Mouse (Mus musculus): ENCODE measurements around the gene Glp2r.

Gene Glp2r

DNA sequence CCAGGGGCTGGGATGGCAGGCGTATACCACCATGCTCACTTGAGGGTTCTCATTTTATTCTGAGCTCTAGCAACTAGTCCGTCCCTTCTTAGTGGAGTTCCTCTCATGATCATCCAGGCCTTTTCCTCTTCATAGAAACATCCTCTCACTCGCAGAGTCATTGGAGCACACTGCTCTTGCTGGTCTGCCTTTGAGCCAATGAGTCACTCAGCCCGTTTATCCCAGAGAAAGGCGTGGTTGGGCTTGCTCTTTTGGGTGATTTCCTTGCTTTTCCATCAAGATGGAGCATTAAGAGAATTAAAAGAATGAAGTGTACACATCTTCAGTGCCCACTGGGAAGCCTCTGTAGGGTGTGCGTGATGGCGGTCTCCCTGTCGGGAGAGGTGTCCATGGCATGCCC is 109.5 kb downstream of the Glp2r start:
- DNase-seq (ENCODE audit: low spot score), result no peak

DNA sequence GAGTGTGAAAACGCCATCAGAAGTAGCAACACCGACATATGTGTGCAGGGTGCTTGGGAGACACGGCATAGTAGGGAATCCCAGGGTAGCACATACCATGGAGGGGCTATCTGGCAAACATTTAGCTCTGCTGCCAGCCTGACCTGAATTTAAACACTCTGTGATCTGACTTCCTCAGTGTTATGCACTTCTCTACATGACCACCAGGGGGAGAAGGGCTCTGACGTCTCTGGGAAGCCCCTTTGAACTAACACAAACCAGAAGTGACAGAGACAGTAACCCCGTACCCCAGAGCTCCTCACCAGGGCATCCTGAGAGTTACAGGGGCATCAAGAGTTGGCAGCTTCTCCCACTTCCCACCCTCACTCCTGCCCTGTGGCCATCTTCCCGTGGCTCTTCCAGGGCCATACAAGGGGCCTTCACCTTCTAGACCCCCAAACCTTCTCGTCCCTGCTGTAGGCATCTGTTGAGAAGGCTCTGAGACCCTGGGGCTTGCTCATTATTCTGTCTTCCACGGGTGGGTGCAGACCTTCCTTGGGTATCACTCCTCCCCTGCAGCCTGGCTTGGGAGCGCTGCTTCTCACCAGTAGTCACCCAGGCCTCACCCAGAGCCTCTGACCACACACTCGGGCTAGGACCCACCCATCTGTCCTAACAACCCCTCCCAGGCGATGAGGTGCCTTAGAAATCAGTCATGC is 113.1 kb downstream of the Glp2r start:
- DNase-seq (ENCODE audit: low spot score), result no peak

- no peak for DNase-seq (ENCODE audit: low spot score)
These were observed 114.1 kb downstream of the Glp2r start for GRCm38 (mm10) chr11:67656811-67657210.

DNA sequence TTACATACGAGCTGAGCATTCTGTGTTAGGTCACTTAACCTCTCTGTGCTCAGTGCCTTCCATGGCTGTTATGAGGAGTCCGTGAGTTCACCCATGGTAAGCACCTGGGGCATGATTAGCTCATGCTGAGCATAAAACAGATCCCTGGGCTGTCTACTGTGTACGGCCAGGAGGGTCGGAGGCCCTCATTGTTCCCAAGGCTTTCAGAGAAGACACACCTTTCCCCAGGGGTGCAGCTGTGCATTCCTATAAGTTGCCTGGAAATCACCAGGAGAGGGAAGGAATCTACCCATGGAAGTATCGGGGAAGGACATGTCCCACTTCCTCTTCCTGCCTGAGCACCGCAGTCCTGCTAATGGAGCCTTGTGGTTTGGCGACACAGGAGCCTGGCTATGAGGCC is 114.6 kb downstream of the Glp2r start:
- no peak for DNase-seq (ENCODE audit: low spot score)

DNA sequence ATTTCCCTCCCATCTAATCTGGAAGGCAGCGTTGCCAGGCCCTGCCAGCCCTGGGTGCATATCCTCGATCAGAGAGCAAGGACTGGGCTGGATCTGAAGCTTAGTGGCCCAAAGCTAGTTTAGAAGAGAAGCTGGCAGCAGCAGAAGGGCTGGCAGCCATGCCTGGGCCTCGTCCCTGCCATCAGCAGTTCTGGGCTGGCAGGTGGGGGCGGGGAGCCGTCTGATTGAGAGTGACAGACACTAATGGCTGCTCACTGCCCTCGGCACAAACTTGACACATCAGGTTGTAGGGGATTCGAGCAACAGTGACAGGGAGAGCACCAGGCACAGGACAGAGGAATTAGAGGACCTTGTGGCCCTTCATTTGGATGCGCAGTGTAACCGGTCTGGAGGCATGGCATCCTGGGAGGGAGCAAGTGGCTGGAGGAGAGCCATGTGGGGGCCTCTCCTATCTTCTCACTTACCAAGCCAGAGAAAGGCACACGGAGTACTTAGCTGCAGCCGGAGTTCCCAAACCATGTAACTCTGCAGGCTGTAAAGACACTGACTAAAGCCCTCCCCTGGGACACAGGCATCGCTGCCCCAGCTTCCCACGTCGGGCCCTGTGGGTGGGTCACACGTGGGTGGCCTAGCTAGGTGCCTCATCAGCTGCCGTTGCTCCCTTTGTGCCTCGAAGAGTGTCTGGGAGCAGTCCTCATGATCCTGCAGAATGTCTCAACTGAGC is 115.6 kb downstream of the Glp2r start:
- peak; percentile 62 for DNase-seq (ENCODE audit: low spot score)

DNA sequence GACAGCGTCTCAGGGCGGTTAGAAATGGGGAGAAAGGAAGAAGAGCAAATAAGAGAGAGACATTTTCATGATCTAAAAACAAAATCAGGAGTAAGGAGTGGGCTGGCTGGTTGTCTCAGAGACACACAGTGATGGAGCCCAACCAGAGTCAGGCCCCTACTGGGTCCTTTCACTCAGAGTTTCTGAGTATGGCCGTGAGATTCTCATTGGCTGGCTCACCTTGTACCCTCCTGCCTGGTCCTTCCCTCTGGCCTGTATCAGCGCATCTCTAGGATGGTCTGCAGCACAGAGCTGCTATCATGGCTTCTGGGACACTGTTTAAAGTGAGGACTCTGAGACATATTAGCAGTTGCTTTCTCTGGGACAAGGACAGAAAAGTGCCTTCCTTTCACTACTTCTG is 116.4 kb downstream of the Glp2r start:
- DNase-seq (ENCODE audit: low spot score), result no peak

DNA sequence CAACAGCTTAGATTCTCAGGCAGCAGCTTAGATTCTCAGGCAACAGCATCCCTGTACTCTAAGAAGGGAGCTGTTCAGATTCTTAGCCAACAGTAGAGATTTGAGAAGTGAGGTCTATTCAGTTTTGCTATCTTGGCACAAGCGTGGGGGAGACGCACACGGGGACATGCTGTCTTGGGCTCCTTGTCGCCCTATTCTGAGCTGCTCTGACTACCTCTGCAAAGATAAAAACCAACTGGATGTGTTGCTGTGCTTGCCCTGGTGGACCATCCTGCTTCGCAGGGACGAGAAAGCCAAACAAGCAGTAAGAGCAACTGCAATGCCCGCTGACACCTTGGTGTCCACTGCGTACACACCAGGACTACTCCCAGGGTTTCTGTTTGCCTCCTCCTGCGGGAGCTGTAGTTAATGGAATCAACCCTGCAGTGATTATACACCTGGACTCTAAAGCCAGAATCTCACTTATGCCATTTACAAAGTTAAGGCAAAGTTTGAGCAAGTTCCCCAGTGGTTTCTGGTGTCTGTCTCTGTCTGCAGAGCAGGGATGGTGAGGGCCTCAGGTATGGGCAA is 117.3 kb downstream of the Glp2r start:
- no peak for DNase-seq (ENCODE audit: low spot score)

GRCm38 (mm10) chr11:67652893-67653255 is 118.1 kb downstream of the Glp2r start:
- DNase-seq (ENCODE audit: low spot score), result no peak

GRCm38 (mm10) chr11:67652194-67652892 is 118.6 kb downstream of the Glp2r start:
- DNase-seq (ENCODE audit: low spot score), result peak; percentile 59

- no peak for DNase-seq (ENCODE audit: low spot score)
These were observed 119.2 kb downstream of the Glp2r start for GRCm38 (mm10) chr11:67651731-67652130.

GRCm38 (mm10) chr11:67649971-67650707 is 120.8 kb downstream of the Glp2r start:
- DNase-seq (ENCODE audit: low spot score), result no peak

DNA sequence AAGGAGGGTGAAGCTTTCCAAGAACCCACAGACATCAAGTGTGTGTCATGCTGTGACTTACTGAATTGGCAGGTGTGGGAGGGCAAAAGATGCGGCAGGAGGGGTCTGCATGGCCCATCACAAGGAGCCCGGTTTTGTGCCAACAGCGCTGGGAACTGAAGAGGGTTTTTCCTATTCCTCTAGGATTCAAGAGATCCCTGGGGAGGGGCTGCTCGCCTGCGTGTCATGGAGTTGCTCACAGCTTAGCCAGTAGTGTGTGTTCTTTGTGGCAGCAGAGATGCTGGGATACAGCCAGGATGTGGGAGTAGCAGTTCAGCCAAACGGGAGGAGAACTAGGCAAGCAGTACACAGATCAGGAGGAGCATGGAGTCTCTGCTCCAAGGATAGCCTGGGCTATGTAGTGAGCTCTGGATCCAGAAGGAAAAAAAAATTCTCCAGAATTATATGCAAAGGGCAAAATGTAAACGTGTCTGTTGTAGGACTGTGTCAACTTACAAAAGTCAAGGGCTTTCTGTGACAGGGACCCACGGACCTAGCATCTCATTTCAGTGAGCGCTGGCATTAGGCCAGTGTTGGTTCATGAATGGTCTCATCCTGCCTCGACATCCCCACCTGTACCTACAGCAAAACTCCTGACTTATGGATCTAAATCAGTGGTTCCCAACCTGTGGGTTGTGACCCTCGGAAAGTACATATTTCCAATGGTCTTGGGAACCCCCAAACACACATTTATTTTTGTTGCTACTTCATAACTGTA is 122.1 kb downstream of the Glp2r start:
- DNase-seq (ENCODE audit: low spot score), result peak; percentile 71

DNA sequence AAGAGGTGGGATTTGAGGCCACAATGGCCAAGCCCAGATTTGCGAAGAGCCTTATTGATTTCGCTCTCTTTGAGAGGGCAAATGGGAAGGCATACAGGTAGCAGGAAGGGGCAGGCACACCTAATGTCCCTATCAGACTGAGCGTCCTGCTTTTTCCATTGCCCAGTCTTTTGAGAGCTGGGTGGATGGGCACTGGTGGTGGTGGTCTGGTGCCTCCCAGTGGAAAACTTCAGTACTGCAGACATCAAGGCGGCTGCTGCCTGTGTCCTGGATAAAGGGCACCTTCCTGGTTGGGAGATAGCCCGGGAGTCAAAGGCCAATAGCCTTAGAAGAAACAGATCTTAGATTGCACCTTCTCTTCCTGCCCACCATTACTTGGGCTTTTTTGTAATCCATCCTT is 123.2 kb downstream of the Glp2r start:
- DNase-seq (ENCODE audit: low spot score), result peak; percentile 91

GRCm38 (mm10) chr11:67644632-67645149 is 126.3 kb downstream of the Glp2r start:
- no peak for DNase-seq (ENCODE audit: low spot score)

DNA sequence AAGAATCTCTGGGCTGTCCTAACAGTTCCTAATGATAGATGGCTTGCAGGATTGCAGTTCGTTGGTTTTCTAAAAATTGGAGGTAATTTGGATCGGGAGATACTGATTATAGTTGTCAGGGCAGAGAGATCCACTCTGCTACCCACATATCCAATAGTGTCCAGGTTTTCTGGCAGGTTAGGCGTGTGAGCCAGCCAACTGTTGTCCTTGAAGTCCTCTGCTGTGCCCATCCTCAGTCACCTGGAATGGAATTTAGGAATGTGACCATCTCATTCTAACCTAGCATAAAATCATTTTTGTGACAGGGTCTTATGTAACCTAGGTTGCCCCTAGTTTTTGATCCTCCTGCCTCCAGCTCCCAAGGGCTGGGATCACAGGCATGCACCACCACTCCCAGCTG is 127.5 kb downstream of the Glp2r start:
- no peak for DNase-seq (ENCODE audit: low spot score)

GRCm38 (mm10) chr11:67642835-67643234 is 128.1 kb downstream of the Glp2r start:
- DNase-seq (ENCODE audit: low spot score), result no peak

DNA sequence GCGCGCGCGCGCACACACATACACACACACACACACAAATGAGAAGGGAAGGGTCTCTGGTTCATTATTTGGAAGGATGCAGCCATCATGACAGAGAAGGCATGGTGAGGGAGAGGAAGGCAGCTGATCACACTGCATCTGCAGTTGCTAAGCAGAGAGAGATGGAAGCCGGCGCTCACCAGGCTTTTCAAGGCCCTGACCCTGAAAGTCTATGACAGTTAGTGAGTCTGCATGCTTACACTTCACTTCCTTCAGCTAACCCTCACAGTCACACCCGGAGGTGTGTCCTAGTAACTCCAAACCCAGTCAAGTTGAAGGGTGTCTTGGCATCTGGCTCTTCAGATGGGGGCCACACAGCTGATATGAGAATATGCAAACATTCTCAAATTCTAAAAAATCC is 128.5 kb downstream of the Glp2r start:
- no peak for DNase-seq (ENCODE audit: low spot score)

GRCm38 (mm10) chr11:67640299-67640698 is 130.7 kb downstream of the Glp2r start:
- no peak for DNase-seq (ENCODE audit: low spot score)

DNA sequence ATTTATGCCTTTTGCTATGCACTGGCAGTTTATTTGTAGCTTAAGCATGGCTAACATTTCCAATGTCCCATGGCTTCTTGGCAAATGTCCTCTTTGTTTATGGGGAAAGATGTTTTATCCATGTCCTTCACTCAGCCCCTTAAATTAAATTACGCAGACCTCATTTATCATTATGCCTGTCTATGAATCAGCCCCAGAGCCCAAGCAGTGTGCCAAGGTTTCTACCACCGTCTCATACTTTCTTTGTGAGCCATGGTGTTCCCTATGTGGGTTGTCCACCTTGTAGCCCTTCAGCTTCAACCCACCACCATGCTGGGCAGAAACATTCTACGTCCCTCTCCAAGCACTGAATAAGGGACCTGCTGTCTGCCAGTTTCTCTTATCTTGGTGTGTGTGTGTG is 132.6 kb downstream of the Glp2r start:
- DNase-seq (ENCODE audit: low spot score), result no peak

DNA sequence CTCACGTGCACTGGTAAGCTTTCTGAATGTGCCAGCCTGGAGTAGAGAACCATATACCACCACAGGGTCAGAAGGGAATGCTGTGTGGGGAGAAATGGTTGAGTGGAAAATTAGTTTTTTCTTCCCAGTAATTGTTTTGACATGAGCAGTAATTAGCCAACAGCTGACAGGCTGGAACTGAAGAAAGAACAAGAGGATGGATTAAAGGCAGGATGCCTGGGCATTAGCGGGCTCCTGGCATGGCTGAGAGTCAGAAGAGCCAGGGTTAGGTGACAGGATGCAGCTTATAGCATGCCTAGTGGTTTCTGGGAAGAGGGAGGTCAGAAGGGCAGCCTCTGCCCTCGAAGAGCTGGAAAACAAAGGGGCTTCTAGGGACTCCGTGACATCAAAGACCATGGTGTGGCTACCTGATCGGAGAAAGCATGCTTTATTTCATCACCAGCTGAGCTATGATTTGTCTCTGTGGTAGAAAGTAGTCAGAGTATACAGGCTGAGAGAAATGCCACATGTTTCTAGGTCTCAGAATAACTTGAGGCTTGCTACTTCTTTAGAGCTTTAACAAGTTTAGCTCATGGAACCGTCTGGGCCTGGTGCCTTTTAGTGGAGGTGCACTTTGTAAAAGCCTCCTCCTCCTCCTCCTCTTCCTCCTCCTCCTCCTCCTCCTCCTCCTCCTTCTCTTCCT is 133.9 kb downstream of the Glp2r start:
- DNase-seq (ENCODE audit: low spot score), result no peak

DNA sequence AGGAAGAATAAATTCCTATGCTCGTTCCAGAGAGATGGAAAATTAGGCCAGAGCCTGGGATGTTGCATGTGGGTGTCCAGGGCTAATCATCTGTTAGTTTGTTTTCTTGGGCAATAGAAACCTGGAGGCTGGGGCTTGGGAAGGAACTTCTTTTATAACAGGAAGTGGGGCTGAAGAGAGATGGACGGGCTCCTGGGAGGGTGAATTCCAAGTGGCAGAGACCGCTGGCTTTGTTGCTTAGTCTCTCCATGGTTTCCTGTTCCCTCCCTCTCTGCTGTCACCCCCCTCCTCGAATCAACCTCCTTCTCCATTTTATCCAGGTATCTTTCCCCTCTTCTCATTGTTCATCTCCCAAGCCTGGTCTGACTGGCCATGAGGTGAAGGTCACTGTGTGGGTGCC is 134.8 kb downstream of the Glp2r start:
- no peak for DNase-seq (ENCODE audit: low spot score)
